Mouse (Mus musculus): ENCODE data around the gene Nop56. TPM values are rescaled to one million over a fixed set of nuclear protein-coding genes. Genes with fewer than 3 reads are reported as not detected.

Gene Nop56
- total and polyA plus RNA-seq, 3 experiments = 556 to 1,867 (median 594) TPM

GRCm38 (mm10) chr2:130291434-130291833 is 17.2 kb downstream of the Nop56 start (continued):
- no peak for TF ChIP-seq NRF1 (IDR thresholded peaks at IDR 0.05; ENCODE audit: insufficient read depth, low read depth, low read length, poor library complexity, severe bottlenecking)
- peak; percentile 94 for TF ChIP-seq RAD21 (IDR thresholded peaks at IDR 0.05; ENCODE audit: low read depth, low read length)
- no peak for TF ChIP-seq KAT2A (conservative IDR thresholded peaks at IDR 0.05; ENCODE audit: low read depth, low read length)
- no peak for TF ChIP-seq CHD2 (IDR thresholded peaks at IDR 0.05; ENCODE audit: low read length)
- TF ChIP-seq TCF12 (IDR thresholded peaks at IDR 0.05; ENCODE audit: low read depth, low read length) = no peak
- no peak for TF ChIP-seq JUND (IDR thresholded peaks at IDR 0.05; ENCODE audit: low read depth, low read length)
- TF ChIP-seq TBP (IDR thresholded peaks at IDR 0.05; ENCODE audit: low read depth, low read length) = no peak
- TF ChIP-seq RCOR1 (IDR thresholded peaks at IDR 0.05; ENCODE audit: low read depth, low read length) = no peak
- no peak for TF ChIP-seq ETS1 (IDR thresholded peaks at IDR 0.05; ENCODE audit: low read depth, low read length)
- TF ChIP-seq MAZ (IDR thresholded peaks at IDR 0.05; ENCODE audit: low read depth, low read length) = 0 out of 2 replicates have a peak, but pooled peaks have one; percentile 38
- TF ChIP-seq POLR2A (IDR thresholded peaks at IDR 0.05; ENCODE audit: control insufficient read depth in 1 of 2, insufficient read depth in 1 of 2, low read depth in 1 of 2, low read length in 2 of 2, poor library complexity in 1 of 2) = no peak
- TF ChIP-seq ZC3H11A (IDR thresholded peaks at IDR 0.05; ENCODE audit: low read depth, low read length) = peak; percentile 91
- TF ChIP-seq MAFK (IDR thresholded peaks at IDR 0.05; ENCODE audit: borderline replicate concordance, low read depth, low read length) = no peak
- TF ChIP-seq ZMIZ1 (IDR thresholded peaks at IDR 0.05; ENCODE audit: low read depth, low read length) = no peak
- no peak for TF ChIP-seq EP300 (IDR thresholded peaks at IDR 0.05; ENCODE audit: low read depth in 1 of 2, low read length in 2 of 2)
- no peak for TF ChIP-seq UBTF (IDR thresholded peaks at IDR 0.05; ENCODE audit: borderline replicate concordance, insufficient read depth, low read depth, low read length)
- TF ChIP-seq BHLHE40 (IDR thresholded peaks at IDR 0.05; ENCODE audit: borderline replicate concordance, low read depth, low read length) = peak; percentile 54; the same call in 1 of the 2 replicates
- no peak for TF ChIP-seq ZKSCAN1 (IDR thresholded peaks at IDR 0.05; ENCODE audit: low read depth, low read length)
- TF ChIP-seq CTCF (IDR thresholded peaks at IDR 0.05 in 2 of 3, conservative IDR thresholded peaks at IDR 0.05 in 1 of 3; ENCODE audit: control insufficient read depth in 1 of 3, insufficient read depth in 1 of 3, low read depth in 2 of 3, low read length in 3 of 3, poor library complexity in 1 of 3, severe bottlenecking in 1 of 3) = peak in 2 of 3 experiments; percentile 72 to 73; a peak in 5 of 6 replicates
- no peak for TF ChIP-seq ELF1 (IDR thresholded peaks at IDR 0.05; ENCODE audit: low read depth, low read length)

GRCm38 (mm10) chr2:130293009-130293408 is 18.8 kb downstream of the Nop56 start:
- no peak overlapping the region for H3K4me3 ChIP-seq (ENCODE audit: control insufficient read depth in 1 of 2, insufficient read depth in 1 of 2, low read depth in 2 of 2, low read length in 2 of 2)
- H3K36me3 ChIP-seq (ENCODE audit: control insufficient read depth in 1 of 2, insufficient read depth in 2 of 2, low read length in 2 of 2) = peaks cover 0 to 9% of the 10 kb centered on the region in 2 experiments; a peak in 2 of 4 replicates
- no peak for DNase-seq (ENCODE audit: low read depth, low spot score)
- H3K79me2 ChIP-seq (ENCODE audit: control insufficient read depth, insufficient read depth, low read length, poor library complexity) = no peaks in the 10 kb centered on the region
- H3K9me3 ChIP-seq (replicated peaks; ENCODE audit: insufficient read depth, low read length) = no peaks in the 10 kb centered on the region
- H3K27ac ChIP-seq (ENCODE audit: control insufficient read depth, low read depth, low read length) = peak overlapping the region; percentile 22; the same call in 1 of the 2 replicates
- no peaks in the 10 kb centered on the region for H3K27me3 ChIP-seq (ENCODE audit: control insufficient read depth in 1 of 2, insufficient read depth in 2 of 2, low read length in 2 of 2)
- H3K4me1 ChIP-seq (ENCODE audit: control insufficient read depth in 1 of 2, insufficient read depth in 2 of 2, low read length in 2 of 2) = peaks cover 6 to 17% of the 10 kb centered on the region in 2 experiments; a peak in 3 of 4 replicates
- H3K9ac ChIP-seq (ENCODE audit: control insufficient read depth, low read depth, low read length, poor library complexity, severe bottlenecking) = no peak overlapping the region
- TF ChIP-seq UBTF (IDR thresholded peaks at IDR 0.05; ENCODE audit: borderline replicate concordance, insufficient read depth, low read depth, low read length) = no peak
- TF ChIP-seq EP300 (IDR thresholded peaks at IDR 0.05; ENCODE audit: low read depth in 1 of 2, low read length in 2 of 2) = peak; percentile 55 to 58; a peak in 3 of 4 replicates
- no peak for TF ChIP-seq MAX (IDR thresholded peaks at IDR 0.05; ENCODE audit: low read length)
- no peak for TF ChIP-seq CTCF (IDR thresholded peaks at IDR 0.05 in 2 of 3, conservative IDR thresholded peaks at IDR 0.05 in 1 of 3; ENCODE audit: control insufficient read depth in 1 of 3, insufficient read depth in 1 of 3, low read depth in 2 of 3, low read length in 3 of 3, poor library complexity in 1 of 3, severe bottlenecking in 1 of 3)
- TF ChIP-seq HCFC1 (IDR thresholded peaks at IDR 0.05; ENCODE audit: low read depth, low read length) = no peak
- TF ChIP-seq RCOR1 (IDR thresholded peaks at IDR 0.05; ENCODE audit: low read depth, low read length) = peak; percentile 44; the same call in 1 of the 2 replicates
- TF ChIP-seq JUND (IDR thresholded peaks at IDR 0.05; ENCODE audit: low read depth, low read length) = no peak
- 0 out of 2 replicates have a peak, but pooled peaks have one; percentile 23 for TF ChIP-seq ETS1 (IDR thresholded peaks at IDR 0.05; ENCODE audit: low read depth, low read length)
- TF ChIP-seq POLR2AphosphoS5 (IDR thresholded peaks at IDR 0.05; ENCODE audit: borderline replicate concordance, low read depth, low read length) = no peak
- TF ChIP-seq MEF2A (IDR thresholded peaks at IDR 0.05; ENCODE audit: extremely low read depth, insufficient replicate concordance, low read depth, low read length, poor library complexity, severe bottlenecking) = no peak
- TF ChIP-seq RAD21 (IDR thresholded peaks at IDR 0.05; ENCODE audit: low read depth, low read length) = no peak
- TF ChIP-seq GATA1 (IDR thresholded peaks at IDR 0.05; ENCODE audit: low read depth, low read length) = 0 out of 2 replicates have a peak, but pooled peaks have one; percentile 38
- TF ChIP-seq ZKSCAN1 (IDR thresholded peaks at IDR 0.05; ENCODE audit: low read depth, low read length) = no peak
- no peak for TF ChIP-seq TBP (IDR thresholded peaks at IDR 0.05; ENCODE audit: low read depth, low read length)
- peak; percentile 21; the same call in 1 of the 2 replicates for TF ChIP-seq SIN3A (IDR thresholded peaks at IDR 0.05; ENCODE audit: low read length)
- TF ChIP-seq NRF1 (IDR thresholded peaks at IDR 0.05; ENCODE audit: insufficient read depth, low read depth, low read length, poor library complexity, severe bottlenecking) = no peak
- peak; percentile 38 for TF ChIP-seq TAL1 (IDR thresholded peaks at IDR 0.05; ENCODE audit: low read length)
- no peak for TF ChIP-seq USF1 (IDR thresholded peaks at IDR 0.05; ENCODE audit: low read depth, low read length)
- 0 out of 2 replicates have a peak, but pooled peaks have one; percentile 24 for TF ChIP-seq MXI1 (IDR thresholded peaks at IDR 0.05; ENCODE audit: low read depth, low read length)
- peak; percentile 67 for TF ChIP-seq TCF12 (IDR thresholded peaks at IDR 0.05; ENCODE audit: low read depth, low read length)
- no peak for TF ChIP-seq USF2 (IDR thresholded peaks at IDR 0.05; ENCODE audit: borderline replicate concordance in 1 of 2, insufficient read depth in 1 of 2, low read depth in 1 of 2, low read length in 2 of 2)
